Mouse (Mus musculus) ZHBTc4 (cell line): ENCODE measurements around the gene Gabrb1.
"Not testable (repeated sequence)": the region's sequence is repeated elsewhere in the genome, so short reads cannot be mapped to it uniquely, and the experiment has no call there.

Experiments used
- DNase-seq: peaks from one replicate; pipeline ENCODE4 v3.0.0-alpha.2; 2011; ENCODE audit warnings: low read depth, low spot score

Gabrb1 gene

GRCm38 (mm10) chr5:72036954-72037353, 379.0 kb downstream of the Gabrb1 start:
- DNase-seq, result no peak

GRCm38 (mm10) chr5:72043226-72044151, 385.6 kb downstream of the Gabrb1 start:
- DNase-seq, result no peak

- no peak for DNase-seq
Observed at GRCm38 (mm10) chr5:72046261-72046660, 388.3 kb downstream of the Gabrb1 start.

GRCm38 (mm10) chr5:72064079-72064478, 406.2 kb downstream of the Gabrb1 start:
- no peak for DNase-seq

- no peak for DNase-seq
Observed at GRCm38 (mm10) chr5:72068826-72069225, 410.9 kb downstream of the Gabrb1 start.

- not testable (repeated sequence) for DNase-seq
Observed at GRCm38 (mm10) chr5:72069398-72069797, 411.5 kb downstream of the Gabrb1 start.

- DNase-seq, result no peak
Observed at GRCm38 (mm10) chr5:72076781-72077180, 418.9 kb downstream of the Gabrb1 start.

- no peak for DNase-seq
Observed at GRCm38 (mm10) chr5:72086518-72086917, 428.6 kb downstream of the Gabrb1 start.

- DNase-seq, result peak; percentile 8
Observed at GRCm38 (mm10) chr5:72094582-72094981, 436.7 kb downstream of the Gabrb1 start.

- DNase-seq, result no peak
Observed at GRCm38 (mm10) chr5:72095015-72095414, 437.1 kb downstream of the Gabrb1 start.

- DNase-seq, result no peak
Observed at GRCm38 (mm10) chr5:72104274-72104921, 446.5 kb downstream of the Gabrb1 start.

- no peak for DNase-seq
Observed at GRCm38 (mm10) chr5:72122414-72123037, 464.6 kb downstream of the Gabrb1 start.

GRCm38 (mm10) chr5:72126681-72127080, 468.8 kb downstream of the Gabrb1 start:
- no peak for DNase-seq

GRCm38 (mm10) chr5:72133906-72134305, 476.0 kb downstream of the Gabrb1 start:
- DNase-seq, result peak; percentile 32

- no peak for DNase-seq
Observed at GRCm38 (mm10) chr5:72138256-72138655, 480.3 kb downstream of the Gabrb1 start.

- DNase-seq, result no peak
Observed at GRCm38 (mm10) chr5:72139619-72140018, 481.7 kb downstream of the Gabrb1 start.

- DNase-seq, result no peak
Observed at GRCm38 (mm10) chr5:72148679-72149078, 490.8 kb downstream of the Gabrb1 start.

- DNase-seq, result no peak
Observed at GRCm38 (mm10) chr5:72150870-72151269, 493.0 kb downstream of the Gabrb1 start.

- peak; percentile 86 for DNase-seq
Observed at GRCm38 (mm10) chr5:72155686-72156085, 497.8 kb downstream of the Gabrb1 start.

GRCm38 (mm10) chr5:72156598-72156997, 498.7 kb downstream of the Gabrb1 start:
- no peak for DNase-seq

- no peak for DNase-seq
Observed at GRCm38 (mm10) chr5:72158667-72159066, 500.8 kb downstream of the Gabrb1 start.

GRCm38 (mm10) chr5:72159537-72159936, 501.6 kb downstream of the Gabrb1 start:
- no peak for DNase-seq
